Mouse (Mus musculus) frontal cortex, postnatal 25 days (tissue): ENCODE measurements at regions not wholly inside any gene's neighbourhood (a gene's known extent, or its start where the extent isn't known, plus 50 kb on each side); places are given as distances from the start of the nearest gene placed in this dataset.

Source experiments
- DNase-seq, 2 experiments: peaks; one replicate each; pipeline ENCODE4 v3.0.0; 2022; ENCODE audit warnings: low spot score in 2 of 2

DNA sequence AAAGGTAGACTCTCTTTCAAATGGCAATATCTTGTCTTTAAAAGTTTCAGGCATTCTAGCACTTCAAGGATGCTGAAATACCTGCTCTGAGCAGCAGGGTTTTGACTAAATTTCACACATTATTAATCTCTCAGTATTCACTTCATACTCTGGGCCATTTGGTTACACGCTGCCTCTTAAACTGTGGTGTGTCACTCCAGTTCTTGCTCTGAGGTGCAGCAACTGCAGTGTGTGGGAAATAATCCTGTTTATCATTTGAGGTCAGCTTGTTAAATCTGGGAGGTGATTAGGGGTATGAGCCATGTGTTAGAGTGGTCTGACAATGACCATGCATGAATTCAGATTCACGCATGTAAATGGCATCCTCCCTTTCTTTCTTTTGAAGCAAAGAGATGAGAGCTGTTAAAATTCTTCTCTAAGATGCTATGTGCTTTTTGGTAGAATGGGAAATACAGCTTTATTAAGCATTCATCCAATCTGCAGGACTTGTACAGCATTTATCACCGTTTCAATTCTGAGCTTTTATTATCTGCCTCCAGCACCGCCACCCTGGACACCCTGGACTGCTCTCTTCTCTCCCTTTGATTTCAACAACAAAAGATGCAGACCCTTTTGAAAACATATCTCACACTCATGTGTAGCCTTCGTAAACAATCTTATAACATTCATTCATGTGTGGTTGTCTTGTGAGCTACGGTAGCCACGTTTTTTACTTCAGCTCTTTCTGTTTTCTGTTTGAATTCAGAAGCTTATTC is 362.4 kb upstream of the Gm38303 start:
- DNase-seq, result no peak

DNA sequence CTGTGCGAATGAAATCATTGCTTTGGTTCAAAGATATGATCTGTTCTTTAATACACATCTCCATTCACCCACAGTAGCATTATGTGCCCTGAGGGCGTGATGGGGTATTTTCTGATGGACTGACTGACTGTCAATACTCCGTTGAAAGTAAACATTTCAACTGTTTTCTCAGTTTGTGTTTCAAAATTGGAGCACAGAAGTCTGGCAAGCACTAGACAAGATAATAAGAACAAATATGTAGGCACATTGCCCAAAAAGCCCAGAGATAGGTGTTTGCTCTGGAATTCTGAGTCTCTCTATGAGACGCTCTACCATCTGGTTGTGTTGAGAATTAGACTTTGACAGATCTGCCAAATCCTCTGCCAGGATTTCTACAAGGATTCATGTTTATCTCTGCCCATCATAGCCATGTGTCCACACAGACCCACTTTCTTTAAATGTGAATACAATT is 350.0 kb upstream of the Gm38303 start:
- DNase-seq, result no peak

GRCm38 (mm10) chr3:10684885-10685500 is 349.5 kb upstream of the Gm38303 start:
- peak in 1 of 2 experiments; percentile 31 for DNase-seq

DNA sequence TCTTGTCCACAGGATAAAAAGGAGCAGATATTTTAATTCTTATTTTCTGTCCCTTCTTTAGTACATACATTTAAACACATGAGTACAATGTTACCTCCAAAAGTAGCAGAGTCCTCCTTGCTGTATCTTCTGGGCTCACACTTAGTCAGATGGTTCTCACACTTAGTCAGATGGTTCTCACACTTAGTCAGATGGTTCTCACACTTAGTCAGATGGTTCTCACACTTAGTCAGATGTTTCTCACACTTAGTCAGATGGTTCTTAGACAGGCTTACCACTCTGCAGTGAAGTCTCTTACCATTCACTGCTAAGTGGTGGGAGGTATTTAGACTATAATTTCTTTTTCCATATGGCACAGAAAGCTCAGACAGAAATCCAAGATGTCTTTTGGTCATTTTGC is 346.5 kb upstream of the Gm38303 start:
- no peak for DNase-seq

DNA sequence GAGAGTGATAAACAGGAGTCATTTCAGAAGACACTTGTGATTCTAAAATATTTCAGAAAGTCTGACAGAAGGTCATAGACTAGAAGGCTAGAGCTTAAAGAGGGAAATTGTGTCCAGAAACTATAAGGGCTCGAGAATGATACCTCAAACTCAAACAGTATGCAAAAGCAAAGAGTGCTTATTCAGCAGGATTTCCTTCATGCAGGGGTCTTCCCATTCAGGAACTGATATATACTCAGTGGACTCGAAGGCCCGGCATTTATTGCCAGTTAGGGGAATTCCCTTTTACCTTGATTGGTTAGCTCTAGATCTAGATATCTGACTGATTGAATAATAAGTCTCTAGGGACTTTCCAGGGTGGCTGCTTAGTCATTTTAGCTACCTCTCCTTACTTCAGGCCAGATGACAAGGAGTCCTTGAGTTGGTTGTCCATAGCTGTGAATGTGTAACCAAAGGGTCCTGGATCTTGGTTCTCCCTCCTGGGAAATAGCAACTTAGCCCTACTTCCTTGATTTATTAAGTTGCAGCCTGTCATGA is 312.6 kb upstream of the Gm38303 start:
- no peak for DNase-seq
